Mouse (Mus musculus) megakaryocyte, embryonic 14.5 days (primary cell): ENCODE data around the gene Serhl.

ENCODE experiments used
- FLI1 ChIP-seq: IDR thresholded peaks from 2 replicates; pipeline ENCODE4 v1.6.1; 2012; ENCODE audit warnings: low read length, inconsistent platforms, mixed read lengths
- GATA1 ChIP-seq: IDR thresholded peaks from 3 replicates; pipeline ENCODE4 v1.6.1; 2012; ENCODE audit warnings: mixed read lengths, low read length, inconsistent platforms, borderline replicate concordance

DNA sequence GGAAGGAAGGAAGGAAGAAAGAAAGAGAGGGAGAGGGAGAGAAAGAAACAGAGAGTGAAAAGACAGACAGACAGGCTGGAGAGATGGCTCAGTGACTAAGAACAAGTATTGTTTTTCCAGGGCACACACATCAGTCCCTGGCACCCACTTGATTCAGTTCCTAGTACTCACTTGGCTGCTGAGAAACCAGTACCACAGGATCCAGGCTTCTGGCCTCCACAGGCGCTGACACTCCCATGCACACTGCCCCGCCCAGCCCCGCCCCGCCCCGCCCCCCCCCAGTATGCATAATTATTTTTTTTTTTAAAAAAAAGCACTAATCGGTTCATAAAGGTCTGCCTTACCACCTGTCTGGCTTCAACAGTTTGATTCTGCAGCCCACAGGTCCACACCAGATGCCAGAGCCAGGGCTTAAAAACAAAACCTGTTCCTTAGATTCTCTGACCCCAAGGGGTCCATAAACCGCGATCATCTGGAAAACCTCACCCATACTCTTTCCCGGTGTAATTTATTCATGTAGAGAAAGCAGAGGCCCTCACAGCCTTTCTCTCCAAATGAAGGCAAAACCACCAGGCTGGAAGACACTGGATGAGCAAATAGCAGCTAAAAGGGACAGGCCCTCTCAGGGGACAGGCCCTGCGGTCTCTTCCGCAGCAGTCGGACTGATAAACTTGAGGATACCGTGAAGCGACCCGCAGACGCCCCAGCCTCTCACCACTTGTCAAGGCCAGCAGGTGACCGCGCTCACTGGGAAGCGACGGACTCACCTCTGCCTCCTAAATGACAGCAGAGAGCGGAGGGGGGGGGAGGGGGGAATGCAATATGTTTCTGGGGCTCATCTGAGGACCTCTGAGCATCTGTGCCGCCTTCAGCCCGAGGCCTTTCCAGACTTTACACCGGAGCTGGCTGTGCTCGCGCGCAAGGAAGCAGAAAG is 544 bp upstream of the Serhl start:
- TF ChIP-seq GATA1 = no peak
- no peak for TF ChIP-seq FLI1
